Mouse (Mus musculus) liver, adult 2 months (tissue): ENCODE data around the gene Gm27021.

Source experiments
- CTCF ChIP-seq: fragments of 200-500 bp; IDR thresholded peaks from 2 replicates; pipeline ENCODE4 v1.5.1; 2011; ENCODE audit warnings: low read depth, low read length, control low read depth
- POLR2A ChIP-seq: fragments of 200-500 bp; IDR thresholded peaks from 2 replicates; pipeline ENCODE4 v1.6.1; 2011; ENCODE audit warnings: low read length, control low read depth; ENCODE audit not compliant: insufficient read depth; ENCODE audit errors: extremely low read depth

DNA sequence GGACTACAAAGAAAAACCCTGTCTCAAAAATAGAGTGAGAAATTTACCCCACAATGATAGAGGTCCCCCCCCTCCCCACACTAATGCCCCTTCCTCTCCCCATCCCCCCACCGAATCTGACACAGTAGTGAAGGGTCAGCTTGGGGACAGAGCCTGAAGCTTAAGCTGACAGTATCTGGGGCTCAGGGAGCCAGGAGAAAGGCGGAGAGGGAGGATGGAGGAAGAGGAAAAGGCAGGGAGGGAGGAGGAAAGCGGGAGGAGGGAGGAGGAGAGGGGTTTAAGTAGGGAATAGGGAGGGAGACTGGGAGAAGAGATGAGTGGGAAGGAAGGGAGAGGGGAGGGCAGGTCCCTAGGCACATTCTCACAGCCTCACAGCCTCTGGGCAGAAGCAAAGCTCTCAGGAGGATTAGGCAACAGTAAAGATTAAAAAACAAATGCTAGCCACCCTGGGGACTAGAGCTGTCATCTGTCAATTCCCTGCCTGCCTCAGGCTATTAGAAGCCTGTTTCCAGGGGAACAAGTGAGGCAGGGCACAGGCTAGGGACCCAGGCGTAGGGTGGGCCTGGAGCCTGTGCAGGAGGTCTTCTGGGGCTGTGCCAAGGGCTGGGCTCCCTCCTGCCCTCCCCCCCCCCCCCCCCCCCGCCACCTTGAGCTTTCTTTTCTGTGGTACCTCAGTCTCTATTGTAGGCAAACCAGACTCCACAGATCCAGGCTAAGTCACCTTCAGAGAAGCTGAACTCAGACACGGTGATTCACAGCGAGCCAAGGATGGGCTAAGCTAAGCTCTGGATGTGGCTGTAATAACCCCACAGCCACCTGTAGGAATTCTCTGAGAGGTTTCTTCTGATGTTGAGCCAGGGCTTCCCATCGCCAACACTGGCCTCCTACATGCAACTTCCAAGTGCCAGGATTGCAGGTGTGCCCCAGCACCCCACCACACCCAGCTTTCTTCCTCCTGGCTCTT, 50.9 kb downstream of the Gm27021 start:
- TF ChIP-seq CTCF (no peak), POLR2A (no peak)
